Comparison of ENCODE assay signal across 11 mouse cellular contexts in genomic region chr13:101996144-101996543, GRCm38 (mm10).
"Had no signal": no experiment of that assay in that cellular context is flagged by ENCODE, and none has a peak within 500 bp of the region (broad histone marks: within the 10 kb centered on the region; RNA-seq: fewer than 3 reads in every experiment).

No protein-coding gene starts in this region.

- H3K27ac ChIP-seq: layer of hippocampus, adult 2 months; limb, embryonic 12.5 days; liver, embryonic 14.5 days; midbrain, embryonic 10.5 days; neural tube, embryonic 13.5 days had no signal

- H3K4me1 ChIP-seq: limb, embryonic 12.5 days; midbrain, embryonic 10.5 days; neural tube, embryonic 13.5 days had no signal

- H3K9me3 ChIP-seq: limb, embryonic 12.5 days; midbrain, embryonic 10.5 days; neural tube, embryonic 13.5 days had no signal

- H3K9ac ChIP-seq: limb, embryonic 12.5 days; liver, embryonic 14.5 days; neural tube, embryonic 13.5 days had no signal

- H3K4me3 ChIP-seq: layer of hippocampus, adult 2 months; limb, embryonic 12.5 days; midbrain, embryonic 10.5 days; neural tube, embryonic 13.5 days had no signal

- H3K36me3 ChIP-seq: limb, embryonic 12.5 days; midbrain, embryonic 10.5 days; neural tube, embryonic 13.5 days had no signal

- H3K27me3 ChIP-seq: limb, embryonic 12.5 days; neural tube, embryonic 13.5 days had no signal

- H3K4me2 ChIP-seq: limb, embryonic 12.5 days; neural tube, embryonic 13.5 days had no signal

- DNase-seq: kidney, adult 18-20 months; kidney, postnatal 10 days; kidney, postnatal 4 days; midbrain, embryonic 14.5 days; right cerebral cortex, adult 18-20 months; right cerebral cortex, postnatal 25 days had no signal
